Mouse (Mus musculus): ENCODE data around the gene Rab5b.

The Rab5b gene

GRCm38 (mm10) chr10:128697072-128697725, 1.1 kb upstream of the Rab5b start:
- no peak for DNase-seq

- no peak for DNase-seq
These were observed 563 bp downstream of the Rab5b start for GRCm38 (mm10) chr10:128695411-128695991.

DNA sequence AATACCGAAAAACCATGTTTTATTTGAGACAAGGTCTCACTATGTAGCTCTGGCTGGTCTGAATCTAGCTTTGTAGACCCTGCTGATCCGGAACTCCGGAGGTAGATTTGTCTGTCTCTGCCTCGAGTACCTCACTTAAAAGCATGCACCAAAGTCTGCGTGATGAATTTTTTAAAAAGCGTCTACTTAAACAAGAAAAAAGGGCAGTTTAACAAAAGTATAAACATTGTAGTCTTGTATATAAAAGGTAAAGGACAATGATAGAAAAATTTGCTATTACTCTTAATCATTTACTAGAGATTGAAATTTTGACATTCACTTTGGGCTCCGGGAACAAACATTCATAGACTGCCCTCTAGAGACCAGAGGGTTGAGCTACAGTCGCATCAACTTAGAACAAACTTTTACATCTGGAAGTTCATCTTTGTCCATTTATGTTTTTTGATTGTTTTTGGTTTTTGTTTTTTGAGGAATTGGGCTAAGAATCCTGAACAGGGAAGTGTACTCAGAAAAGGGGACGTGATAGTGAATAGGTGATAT, 21.5 kb downstream of the Rab5b start:
- peak in 1 of 2 experiments; percentile 24 for DNase-seq

DNA sequence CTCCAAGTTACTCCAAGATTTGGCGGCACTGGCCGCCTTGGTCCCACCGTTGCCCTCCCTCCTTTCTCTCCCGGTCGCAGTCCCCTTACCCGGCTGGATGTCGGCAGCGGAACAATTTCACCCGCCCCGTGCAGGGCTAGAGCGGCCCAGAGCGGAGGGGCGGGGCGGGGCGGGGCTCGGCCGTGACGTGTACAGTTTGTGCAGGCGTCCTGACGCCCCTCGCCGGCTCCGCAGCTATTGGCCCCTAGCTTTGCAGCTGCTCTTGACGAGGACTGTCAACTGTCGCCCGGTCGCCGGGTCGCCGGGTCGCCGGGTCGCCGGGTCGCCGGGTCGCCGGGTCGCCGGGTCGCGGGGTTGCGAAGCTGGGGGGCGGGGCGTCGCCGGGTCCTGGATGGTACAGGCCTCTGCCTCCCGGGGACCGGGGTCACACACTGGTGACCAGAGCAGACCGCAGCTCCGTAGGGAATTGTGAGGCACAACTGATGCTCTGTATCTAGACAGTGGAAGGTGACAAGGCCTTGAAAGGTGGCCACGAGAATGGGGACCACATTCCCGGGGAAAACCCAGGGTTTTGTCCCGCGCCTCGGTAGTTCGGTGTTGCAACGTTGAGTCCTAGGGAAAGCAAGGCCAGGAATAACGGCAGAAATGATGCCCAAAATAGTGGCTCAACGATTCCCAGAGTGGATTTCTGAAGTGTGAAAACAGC, 22.1 kb downstream of the Rab5b start, which contains the start of gene Suox:
Gene Suox, minus strand, starts transcription at position 311 of the 706 bp plus-strand sequence.
- peak; percentile 86 to 88 for DNase-seq

DNA sequence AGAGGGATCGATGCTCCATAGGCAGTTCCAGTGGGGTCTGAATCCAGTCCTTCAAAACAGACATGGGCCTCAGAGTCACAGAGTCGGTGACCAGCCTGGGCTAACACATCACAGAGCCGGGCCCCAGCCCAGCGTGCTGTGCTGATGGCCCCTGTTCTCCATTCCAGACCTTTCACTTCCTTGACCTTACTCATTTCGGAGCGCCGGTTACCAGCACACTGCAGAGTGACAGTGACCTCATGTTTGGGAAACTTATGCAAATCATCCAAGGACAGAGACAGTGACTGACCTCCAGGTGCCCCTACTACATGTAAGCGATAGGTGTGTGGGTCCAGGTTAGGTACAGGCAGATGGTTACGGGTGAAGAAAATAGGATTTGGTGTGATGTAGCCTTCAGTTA, 24.9 kb downstream of the Rab5b start:
- DNase-seq, result no peak

DNA sequence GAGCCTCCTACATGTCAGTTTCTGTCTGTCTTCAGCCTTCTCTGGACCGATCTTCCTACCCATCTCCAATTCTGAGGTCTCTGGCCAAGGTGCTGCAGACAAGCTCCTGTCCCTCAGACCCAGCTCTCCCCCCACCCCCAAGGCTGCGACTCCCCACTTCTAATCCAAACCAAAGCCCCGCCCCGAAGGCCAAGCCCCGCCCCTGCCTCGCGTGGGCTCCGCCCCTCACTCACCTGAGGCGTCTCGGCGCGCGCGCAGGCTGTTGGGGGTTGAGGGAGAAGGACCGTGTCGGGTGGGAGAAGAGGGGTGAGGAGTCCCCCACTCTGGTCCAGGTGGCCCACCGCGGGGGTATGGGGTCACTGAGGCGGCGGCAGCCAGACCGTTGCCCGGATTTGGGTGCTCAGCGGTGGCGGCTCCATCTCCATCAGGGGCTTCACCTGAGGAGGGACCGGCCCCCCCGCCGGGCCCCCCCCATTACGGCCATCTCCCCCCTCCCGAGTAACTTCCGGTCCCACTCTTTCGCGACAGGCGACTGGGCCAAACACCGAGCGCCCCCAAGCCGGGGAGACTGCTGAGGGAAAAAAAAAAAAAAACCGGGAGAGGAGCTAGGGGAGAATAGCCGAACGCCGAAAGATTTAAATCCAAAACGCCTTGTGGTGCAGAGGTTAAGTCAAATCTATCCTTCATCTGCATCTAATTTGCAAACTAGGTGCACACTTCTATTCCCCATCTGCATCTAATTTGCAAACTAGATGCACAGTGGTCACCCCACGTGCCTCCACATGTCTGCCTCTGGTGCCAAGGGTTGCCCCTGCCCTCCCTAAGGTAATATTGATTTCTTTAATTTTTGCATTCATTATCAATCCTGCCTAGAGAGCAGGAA, 27.0 kb downstream of the Rab5b start:
- peak; percentile 64 to 80 for DNase-seq

GRCm38 (mm10) chr10:128665806-128666205, 30.3 kb downstream of the Rab5b start:
- DNase-seq, result no peak

DNA sequence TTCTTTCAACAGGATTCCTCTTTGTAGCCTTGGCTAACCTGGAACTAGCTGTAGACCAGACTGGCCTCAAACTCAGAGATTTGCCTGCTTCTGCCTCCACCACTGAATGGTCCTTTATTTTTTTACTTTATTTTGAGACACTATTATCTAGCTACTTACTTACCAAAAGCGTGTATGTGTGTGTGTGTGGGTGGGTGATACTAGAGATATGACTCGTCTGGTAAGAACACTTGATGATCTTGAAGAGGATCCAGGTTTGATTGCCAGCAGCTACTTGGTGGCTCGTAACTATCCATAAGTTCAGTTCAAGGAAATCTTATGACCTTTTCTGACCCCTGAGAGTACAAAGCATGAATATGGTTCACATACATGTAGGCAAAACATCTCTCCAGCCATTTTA, 30.8 kb downstream of the Rab5b start:
- no peak for DNase-seq

GRCm38 (mm10) chr10:128664808-128665207, 31.3 kb downstream of the Rab5b start:
- no peak for DNase-seq

GRCm38 (mm10) chr10:128663441-128664220, 32.4 kb downstream of the Rab5b start:
- DNase-seq, result no peak

GRCm38 (mm10) chr10:128662465-128662864, 33.6 kb downstream of the Rab5b start:
- DNase-seq, result no peak

- no peak for DNase-seq
These were observed 36.6 kb downstream of the Rab5b start for GRCm38 (mm10) chr10:128659490-128659889.

GRCm38 (mm10) chr10:128657844-128658243, 38.2 kb downstream of the Rab5b start:
- DNase-seq, result no peak

DNA sequence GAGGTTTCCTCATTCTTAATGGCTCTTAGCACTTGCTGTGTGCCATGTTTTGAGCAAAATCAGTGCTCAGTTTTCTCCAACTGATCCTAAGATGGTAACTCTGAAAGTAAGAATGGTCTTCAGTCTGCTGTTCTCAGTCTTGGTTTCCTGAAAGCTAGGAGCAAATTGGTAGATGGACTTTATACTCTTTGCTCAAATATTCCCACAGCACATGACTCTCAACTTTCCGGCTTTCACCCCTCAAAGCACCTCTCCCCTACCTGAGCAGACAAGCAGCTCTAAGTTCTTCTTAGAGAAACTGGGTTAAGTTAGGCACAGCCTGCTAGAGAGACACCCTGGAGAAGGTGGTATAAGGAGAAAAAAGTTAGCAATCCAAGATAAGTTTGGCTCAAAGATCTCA, 39.3 kb downstream of the Rab5b start:
- no peak for DNase-seq

DNA sequence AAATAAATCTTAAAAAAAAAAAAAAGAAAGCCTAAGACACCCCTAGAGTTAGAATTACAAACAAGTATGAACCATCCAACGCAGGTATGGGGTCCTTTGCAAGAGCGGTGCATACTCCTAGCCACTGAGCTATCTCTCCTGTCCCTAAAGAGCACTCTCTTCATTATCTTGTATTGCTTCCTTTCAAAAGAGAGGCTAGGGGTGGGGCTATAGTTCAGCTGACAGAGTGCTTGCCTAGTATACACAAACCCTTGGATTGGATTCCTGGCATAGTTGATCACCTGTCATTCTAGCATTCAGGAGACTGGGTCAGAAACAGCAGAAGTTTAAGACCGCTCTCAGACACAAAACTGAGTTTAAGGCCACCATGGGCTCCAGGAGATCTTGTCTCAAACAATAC, 40.8 kb downstream of the Rab5b start:
- DNase-seq, result peak in 1 of 2 experiments; percentile 45

- no peak for DNase-seq
These were observed 42.2 kb downstream of the Rab5b start for GRCm38 (mm10) chr10:128653866-128654265.

- DNase-seq, result peak in 1 of 2 experiments; percentile 47
These were observed 49.6 kb downstream of the Rab5b start for GRCm38 (mm10) chr10:128646139-128647089.

- DNase-seq, result peak; percentile 37 to 45
These were observed 50.7 kb downstream of the Rab5b start, which contains the start of gene Ikzf4 for GRCm38 (mm10) chr10:128645111-128646011. Ikzf4 (minus strand) TSS chr10:128645991.

DNA sequence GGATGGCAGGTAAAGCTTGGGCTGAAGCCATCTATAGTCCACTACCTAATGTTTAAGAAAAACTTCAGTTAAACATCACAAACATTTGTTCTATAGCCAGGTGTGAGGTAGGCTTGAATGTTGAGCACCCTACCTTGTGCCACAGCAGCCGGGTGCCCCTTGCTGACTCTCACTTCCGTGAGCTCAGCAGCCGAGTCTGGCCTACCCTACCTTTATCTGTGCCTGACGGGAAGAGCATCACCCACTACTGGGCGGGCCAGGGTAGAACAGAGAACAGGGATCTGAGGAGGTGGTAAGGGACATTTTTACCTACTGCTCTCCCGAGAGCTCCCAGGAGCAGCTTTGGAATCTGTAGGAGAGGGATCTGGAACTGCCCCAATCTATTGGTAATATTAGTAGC, 53.3 kb downstream of the Rab5b start:
- DNase-seq, result no peak

Data from lung, adult 18-20 months (tissue).